Mouse (Mus musculus): ENCODE data around the gene Cnih3. TPM values are rescaled to one million over a fixed set of nuclear protein-coding genes. Genes with fewer than 3 reads are reported as not detected.

Gene Cnih3
- polyA plus RNA-seq, 1 experiment from 2014 or later = 9.6 TPM

- 89% methylated on average over 5 of the region's 5 CpGs for WGBS
- no peak overlapping the region for H3K4me3 ChIP-seq
- H3K27ac ChIP-seq (replicated peaks) = no peak overlapping the region
- H3K4me1 ChIP-seq (replicated peaks) = peaks cover 9% of the 10 kb centered on the region; the same call in 1 of the 2 replicates
- no peaks in the 10 kb centered on the region for H3K36me3 ChIP-seq
- no peaks in the 10 kb centered on the region for H3K9me3 ChIP-seq
- no peak for ATAC-seq (ENCODE audit: low read depth)
- no peak overlapping the region for H3K9ac ChIP-seq
- no peak overlapping the region for H3K4me2 ChIP-seq
- no peaks in the 10 kb centered on the region for H3K27me3 ChIP-seq
Measured at GRCm38 (mm10) chr1:181445041-181445440, 92.6 kb downstream of the Cnih3 start.

- H3K27ac ChIP-seq (replicated peaks) = no peak overlapping the region
- 73% methylated on average over 1 of the region's 1 CpGs for WGBS
- no peak for ATAC-seq (ENCODE audit: low read depth)
- no peak overlapping the region for H3K4me3 ChIP-seq
- no peaks in the 10 kb centered on the region for H3K9me3 ChIP-seq
- H3K36me3 ChIP-seq = no peaks in the 10 kb centered on the region
- no peaks in the 10 kb centered on the region for H3K27me3 ChIP-seq
- peaks cover 9% of the 10 kb centered on the region; the same call in 1 of the 2 replicates for H3K4me1 ChIP-seq (replicated peaks)
- H3K9ac ChIP-seq = no peak overlapping the region
- H3K4me2 ChIP-seq = no peak overlapping the region
Measured at GRCm38 (mm10) chr1:181445630-181446257, 93.3 kb downstream of the Cnih3 start.

GRCm38 (mm10) chr1:181446591-181447114 lies 94.2 kb downstream of the Cnih3 start:
- WGBS = 74% methylated on average over 6 of the region's 6 CpGs
- no peaks in the 10 kb centered on the region for H3K27me3 ChIP-seq
- no peak overlapping the region for H3K4me3 ChIP-seq
- peaks cover 9% of the 10 kb centered on the region; the same call in 1 of the 2 replicates for H3K4me1 ChIP-seq (replicated peaks)
- no peaks in the 10 kb centered on the region for H3K9me3 ChIP-seq
- no peak overlapping the region for H3K9ac ChIP-seq
- no peak for ATAC-seq (ENCODE audit: low read depth)
- no peaks in the 10 kb centered on the region for H3K36me3 ChIP-seq
- H3K4me2 ChIP-seq = no peak overlapping the region
- no peak overlapping the region for H3K27ac ChIP-seq (replicated peaks)

GRCm38 (mm10) chr1:181447576-181447975 lies 95.1 kb downstream of the Cnih3 start:
- no peaks in the 10 kb centered on the region for H3K36me3 ChIP-seq
- WGBS = 65% methylated on average over 4 of the region's 4 CpGs
- H3K4me2 ChIP-seq = no peak overlapping the region
- H3K27me3 ChIP-seq = no peaks in the 10 kb centered on the region
- ATAC-seq (ENCODE audit: low read depth) = no peak
- no peak overlapping the region for H3K9ac ChIP-seq
- H3K4me1 ChIP-seq (replicated peaks) = peaks cover 9% of the 10 kb centered on the region; the same call in 1 of the 2 replicates
- H3K27ac ChIP-seq (replicated peaks) = no peak overlapping the region
- no peak overlapping the region for H3K4me3 ChIP-seq
- H3K9me3 ChIP-seq = no peaks in the 10 kb centered on the region

GRCm38 (mm10) chr1:181448041-181448440 lies 95.6 kb downstream of the Cnih3 start:
- no peak overlapping the region for H3K4me3 ChIP-seq
- H3K4me1 ChIP-seq (replicated peaks) = peaks cover 9% of the 10 kb centered on the region; the same call in 1 of the 2 replicates
- H3K27me3 ChIP-seq = no peaks in the 10 kb centered on the region
- no peak overlapping the region for H3K9ac ChIP-seq
- H3K4me2 ChIP-seq = no peak overlapping the region
- no peaks in the 10 kb centered on the region for H3K36me3 ChIP-seq
- no peaks in the 10 kb centered on the region for H3K9me3 ChIP-seq
- 73% methylated on average over 7 of the region's 7 CpGs for WGBS
- no peak overlapping the region for H3K27ac ChIP-seq (replicated peaks)
- ATAC-seq (ENCODE audit: low read depth) = no peak

- Histone ChIP-seq H3K27ac (replicated peaks) (no peak overlapping the region), H3K9ac (no peak overlapping the region), H3K4me1 (replicated peaks) (0 out of 2 replicates have a peak, but pooled peaks cover 1% of the 10 kb centered on the region), H3K9me3 (no peaks in the 10 kb centered on the region), H3K4me2 (no peak overlapping the region), H3K36me3 (no peaks in the 10 kb centered on the region), H3K27me3 (no peaks in the 10 kb centered on the region), H3K4me3 (no peak overlapping the region)
- WGBS = 85% methylated on average over 6 of the region's 6 CpGs
- ATAC-seq (ENCODE audit: low read depth) = no peak
Measured at GRCm38 (mm10) chr1:181453106-181453505, 100.7 kb downstream of the Cnih3 start.

GRCm38 (mm10) chr1:181456911-181457310 lies 104.5 kb downstream of the Cnih3 start:
- Histone ChIP-seq H3K9ac (no peak overlapping the region), H3K27me3 (no peaks in the 10 kb centered on the region), H3K4me3 (no peak overlapping the region), H3K27ac (replicated peaks) (no peak overlapping the region), H3K9me3 (no peaks in the 10 kb centered on the region), H3K36me3 (no peaks in the 10 kb centered on the region), H3K4me1 (replicated peaks) (peaks cover 5% of the 10 kb centered on the region; the same call in 1 of the 2 replicates), H3K4me2 (no peak overlapping the region)
- no peak for ATAC-seq (ENCODE audit: low read depth)
- WGBS = 82% methylated on average over 7 of the region's 7 CpGs

- no peak for ATAC-seq (ENCODE audit: low read depth)
- H3K4me1 ChIP-seq (replicated peaks) = peaks cover 5% of the 10 kb centered on the region; the same call in 1 of the 2 replicates
- no peak overlapping the region for H3K27ac ChIP-seq (replicated peaks)
- no peaks in the 10 kb centered on the region for H3K9me3 ChIP-seq
- 80% methylated on average over 7 of the region's 7 CpGs for WGBS
- no peak overlapping the region for H3K4me3 ChIP-seq
- H3K4me2 ChIP-seq = no peak overlapping the region
- H3K9ac ChIP-seq = no peak overlapping the region
- no peaks in the 10 kb centered on the region for H3K36me3 ChIP-seq
- no peaks in the 10 kb centered on the region for H3K27me3 ChIP-seq
Measured at GRCm38 (mm10) chr1:181459431-181460105, 107.1 kb downstream of the Cnih3 start.

- no peak for ATAC-seq (ENCODE audit: low read depth)
- Histone ChIP-seq H3K27ac (replicated peaks) (no peak overlapping the region), H3K36me3 (no peaks in the 10 kb centered on the region), H3K9ac (no peak overlapping the region), H3K4me3 (no peak overlapping the region), H3K9me3 (no peaks in the 10 kb centered on the region), H3K4me2 (no peak overlapping the region), H3K4me1 (replicated peaks) (peaks cover 5% of the 10 kb centered on the region; the same call in 1 of the 2 replicates), H3K27me3 (no peaks in the 10 kb centered on the region)
- WGBS = 83% methylated on average over 2 of the region's 2 CpGs
Measured at GRCm38 (mm10) chr1:181460283-181460682, 107.9 kb downstream of the Cnih3 start.

GRCm38 (mm10) chr1:181461484-181461883 lies 109.1 kb downstream of the Cnih3 start:
- peaks cover 8% of the 10 kb centered on the region; the same call in 1 of the 2 replicates for H3K4me1 ChIP-seq (replicated peaks)
- no peaks in the 10 kb centered on the region for H3K36me3 ChIP-seq
- H3K9me3 ChIP-seq = no peaks in the 10 kb centered on the region
- H3K27ac ChIP-seq (replicated peaks) = no peak overlapping the region
- H3K4me2 ChIP-seq = no peak overlapping the region
- no peak overlapping the region for H3K4me3 ChIP-seq
- H3K27me3 ChIP-seq = no peaks in the 10 kb centered on the region
- 82% methylated on average over 8 of the region's 8 CpGs for WGBS
- ATAC-seq (ENCODE audit: low read depth) = no peak
- no peak overlapping the region for H3K9ac ChIP-seq

GRCm38 (mm10) chr1:181462051-181462905 lies 109.8 kb downstream of the Cnih3 start:
- Histone ChIP-seq H3K4me2 (no peak overlapping the region), H3K4me1 (replicated peaks) (peaks cover 15% of the 10 kb centered on the region), H3K27me3 (no peaks in the 10 kb centered on the region), H3K9me3 (no peaks in the 10 kb centered on the region), H3K4me3 (no peak overlapping the region), H3K36me3 (no peaks in the 10 kb centered on the region), H3K27ac (replicated peaks) (no peak overlapping the region), H3K9ac (no peak overlapping the region)
- no peak; the same call in 1 of the 2 replicates for ATAC-seq (ENCODE audit: low read depth)
- 63% methylated on average over 8 of the region's 8 CpGs for WGBS

GRCm38 (mm10) chr1:181462906-181463179 lies 110.4 kb downstream of the Cnih3 start:
- Histone ChIP-seq H3K27ac (replicated peaks) (no peak overlapping the region), H3K4me3 (no peak overlapping the region)
- WGBS = 78% methylated on average over 6 of the region's 6 CpGs

More at GRCm38 (mm10) chr1:181462906-181463179, 110.4 kb downstream of the Cnih3 start:
- Histone ChIP-seq H3K9ac (no peak overlapping the region), H3K4me2 (no peak overlapping the region), H3K4me1 (replicated peaks) (peaks cover 15% of the 10 kb centered on the region), H3K27me3 (no peaks in the 10 kb centered on the region), H3K36me3 (no peaks in the 10 kb centered on the region), H3K9me3 (no peaks in the 10 kb centered on the region)
- ATAC-seq (ENCODE audit: low read depth) = no peak

Data from neural tube, embryonic 13.5 days (tissue).